Mouse (Mus musculus) brown adipose tissue, adult 24 weeks (tissue): ENCODE data around the gene Nlgn3. TPM values are rescaled to one million over a fixed set of nuclear protein-coding genes. Genes with fewer than 3 reads are reported as not detected.

ENCODE experiments used
- H3K27ac ChIP-seq: fragments of 200-500 bp; replicated peaks from 2 replicates; pipeline ENCODE4 v1.5.1; 2012; ENCODE audit warnings: low read depth, mild to moderate bottlenecking, low read length
- H3K4me1 ChIP-seq: fragments of 200-500 bp; 2 replicates; pipeline ENCODE4 v1.6.1; 2012; ENCODE audit warnings: low read length, mixed read lengths; ENCODE audit not compliant: control insufficient read depth, insufficient read depth, insufficient read length
- H3K4me3 ChIP-seq: fragments of 200-500 bp; 2 replicates; pipeline ENCODE4 v1.5.1; 2012; ENCODE audit warnings: low read depth, mild to moderate bottlenecking, low read length, moderate library complexity; ENCODE audit not compliant: insufficient read depth
- polyA plus RNA-seq: library from polyadenylated mRNA; stranded (reverse); fragments of >200 nt; gene quantifications from 2 replicates; pipeline ENCODE4 v1.2.4, GENCODE M21; 2012; ENCODE audit not compliant: missing spikeins, insufficient read depth, insufficient read length

The Nlgn3 gene
- polyA plus RNA-seq, 1 experiment = not detected

GRCm38 (mm10) chrX:101285953-101286670 lies 12.9 kb upstream of the Nlgn3 start:
- no peak overlapping the region for H3K27ac ChIP-seq
- no peak overlapping the region for H3K4me3 ChIP-seq
- no peaks in the 10 kb centered on the region for H3K4me1 ChIP-seq

- Histone ChIP-seq H3K4me1 (no peaks in the 10 kb centered on the region), H3K27ac (no peak overlapping the region)
Measured at GRCm38 (mm10) chrX:101287543-101287942, 11.4 kb upstream of the Nlgn3 start.

GRCm38 (mm10) chrX:101288432-101288831 lies 10.5 kb upstream of the Nlgn3 start:
- no peak overlapping the region for H3K27ac ChIP-seq
- H3K4me3 ChIP-seq = no peak overlapping the region
- no peaks in the 10 kb centered on the region for H3K4me1 ChIP-seq

More at GRCm38 (mm10) chrX:101287543-101287942, 11.4 kb upstream of the Nlgn3 start:
- H3K4me3 ChIP-seq = no peak overlapping the region

- Histone ChIP-seq H3K4me3 (no peak overlapping the region), H3K4me1 (no peaks in the 10 kb centered on the region), H3K27ac (no peak overlapping the region)
Measured at GRCm38 (mm10) chrX:101289037-101289436, 9.9 kb upstream of the Nlgn3 start.

GRCm38 (mm10) chrX:101290111-101290510 lies 8.9 kb upstream of the Nlgn3 start:
- no peak overlapping the region for H3K4me3 ChIP-seq
- H3K27ac ChIP-seq = no peak overlapping the region
- no peaks in the 10 kb centered on the region for H3K4me1 ChIP-seq

- H3K27ac ChIP-seq = no peak overlapping the region
- H3K4me3 ChIP-seq = no peak overlapping the region
- H3K4me1 ChIP-seq = no peaks in the 10 kb centered on the region; the same call in 1 of the 2 replicates
Measured at GRCm38 (mm10) chrX:101299473-101300426, 782 bp downstream of the Nlgn3 start.

- Histone ChIP-seq H3K4me1 (no peaks in the 10 kb centered on the region; the same call in 1 of the 2 replicates), H3K27ac (no peak overlapping the region), H3K4me3 (no peak overlapping the region)
Measured at GRCm38 (mm10) chrX:101300427-101301030, 1.6 kb downstream of the Nlgn3 start.

GRCm38 (mm10) chrX:101301654-101302053 lies 2.7 kb downstream of the Nlgn3 start:
- Histone ChIP-seq H3K27ac (no peak overlapping the region), H3K4me1 (no peaks in the 10 kb centered on the region; the same call in 1 of the 2 replicates), H3K4me3 (no peak overlapping the region)

GRCm38 (mm10) chrX:101304646-101305045 lies 5.7 kb downstream of the Nlgn3 start:
- Histone ChIP-seq H3K27ac (no peak overlapping the region), H3K4me1 (no peaks in the 10 kb centered on the region), H3K4me3 (no peak overlapping the region)

- Histone ChIP-seq H3K27ac (no peak overlapping the region), H3K4me1 (no peaks in the 10 kb centered on the region), H3K4me3 (no peak overlapping the region)
Measured at GRCm38 (mm10) chrX:101309299-101309698, 10.3 kb downstream of the Nlgn3 start.

GRCm38 (mm10) chrX:101313625-101314359 lies 14.8 kb downstream of the Nlgn3 start:
- Histone ChIP-seq H3K27ac (no peak overlapping the region), H3K4me1 (no peaks in the 10 kb centered on the region), H3K4me3 (no peak overlapping the region)

GRCm38 (mm10) chrX:101319775-101320174 lies 20.8 kb downstream of the Nlgn3 start:
- H3K4me1 ChIP-seq = no peaks in the 10 kb centered on the region
- no peak overlapping the region for H3K27ac ChIP-seq
- no peak overlapping the region for H3K4me3 ChIP-seq

GRCm38 (mm10) chrX:101325989-101326899 lies 27.3 kb downstream of the Nlgn3 start:
- H3K27ac ChIP-seq = no peak overlapping the region
- H3K4me1 ChIP-seq = no peaks in the 10 kb centered on the region
- no peak overlapping the region for H3K4me3 ChIP-seq
